Mouse (Mus musculus) neutrophil, adult 5-6 weeks (primary cell): ENCODE results near the gene Chp1. TPM values are rescaled to one million over a fixed set of nuclear protein-coding genes. Genes with fewer than 3 reads are reported as not detected.
"Not testable (repeated sequence)": the region's sequence is repeated elsewhere in the genome, so short reads cannot be mapped to it uniquely, and the experiment has no call there.

Experiments
- ATAC-seq: fragments of 151-379, 151-347 bp; 2 replicates; pipeline ENCODE4 v1.8.0; 2017; ENCODE audit warnings: mild to moderate bottlenecking, moderate TSS enrichment; ENCODE audit not compliant: insufficient number of reproducible peaks, poor library complexity, low FRiP score, severe bottlenecking; ENCODE audit errors: extremely low read depth
- total RNA-seq: library from RNA; stranded (forward); fragments of 200-1000 nt; gene quantifications from 2 replicates; pipeline ENCODE4 v1.2.3, GENCODE M21; 2017

Gene Chp1
- total RNA-seq, 1 experiment from 2014 or later = 172 TPM

DNA sequence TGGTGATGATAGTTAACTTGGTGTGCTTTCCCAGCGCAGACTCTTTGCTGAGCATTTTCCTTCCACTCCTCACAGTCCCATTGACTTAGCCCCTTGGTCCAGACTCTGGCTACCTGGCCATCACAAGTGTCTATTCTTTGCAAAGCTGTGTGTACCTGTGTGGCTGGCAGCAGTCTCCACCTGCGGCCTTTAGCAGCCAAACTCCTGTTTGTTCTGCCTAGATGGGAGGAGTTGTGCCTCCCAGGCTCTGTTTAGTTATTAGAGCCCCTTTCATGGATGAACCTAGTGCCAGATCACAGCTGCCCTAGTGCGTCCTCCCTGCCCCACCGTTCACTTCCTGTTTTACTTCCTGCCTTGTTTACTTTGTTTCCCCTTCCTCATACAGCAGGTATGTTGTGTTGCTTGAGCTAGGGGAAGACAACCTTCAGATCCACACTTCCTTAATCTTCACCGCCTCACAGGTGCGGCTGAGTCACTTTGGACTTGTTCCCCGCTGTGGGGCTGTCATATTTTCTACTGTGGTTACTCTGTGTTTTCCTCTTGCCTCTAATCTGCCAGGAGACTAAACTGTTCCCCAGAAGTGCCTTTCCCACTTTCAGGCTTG is 11.3 kb downstream of the Chp1 start:
- peak; percentile 92 for ATAC-seq

GRCm38 (mm10) chr2:119561794-119562193 is 14.3 kb downstream of the Chp1 start:
- no peak for ATAC-seq

DNA sequence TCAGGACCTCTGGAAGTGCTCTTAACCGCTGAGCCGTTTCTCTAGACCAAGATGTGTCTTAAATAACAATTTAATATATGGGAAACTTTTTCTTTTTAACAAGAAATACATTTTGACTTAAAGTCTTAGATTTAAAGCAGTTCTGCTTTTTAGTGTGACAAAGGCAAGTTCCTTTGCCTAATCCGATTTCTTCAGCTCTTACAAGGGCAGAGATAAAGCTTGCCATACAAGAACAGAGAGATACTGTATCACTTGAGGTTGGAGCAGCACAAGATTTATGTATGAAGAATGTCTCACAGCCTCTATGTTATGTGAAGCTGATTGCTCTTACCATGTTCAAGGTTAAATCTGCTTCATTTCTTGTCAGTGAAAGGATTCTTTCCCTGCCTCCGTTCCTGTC is 17.8 kb downstream of the Chp1 start:
- ATAC-seq = no peak

GRCm38 (mm10) chr2:119566182-119566855 is 18.8 kb downstream of the Chp1 start:
- ATAC-seq = no peak

DNA sequence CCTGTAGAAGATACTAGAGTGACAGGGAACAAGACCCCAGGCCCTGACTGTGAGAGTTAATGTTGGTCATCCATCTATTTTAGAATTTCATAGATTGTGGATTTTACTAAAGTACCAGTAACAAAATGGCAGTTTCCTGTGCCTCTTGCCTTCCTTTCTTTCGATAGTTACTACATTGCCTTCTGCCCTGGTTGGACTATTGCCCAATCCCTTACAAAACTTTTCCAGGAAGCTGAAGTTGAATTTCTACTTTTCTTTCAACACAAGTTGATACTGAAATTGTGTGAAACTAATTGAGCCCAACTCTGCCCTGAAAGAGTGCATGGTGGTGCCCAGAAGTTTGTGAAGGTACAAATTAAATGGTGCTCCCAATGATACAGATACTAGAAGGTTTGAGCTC is 25.0 kb downstream of the Chp1 start:
- no peak for ATAC-seq

- ATAC-seq = no peak
Measured at GRCm38 (mm10) chr2:119581571-119581970, 34.1 kb downstream of the Chp1 start.

GRCm38 (mm10) chr2:119583439-119583838 is 35.9 kb downstream of the Chp1 start:
- ATAC-seq = no peak

DNA sequence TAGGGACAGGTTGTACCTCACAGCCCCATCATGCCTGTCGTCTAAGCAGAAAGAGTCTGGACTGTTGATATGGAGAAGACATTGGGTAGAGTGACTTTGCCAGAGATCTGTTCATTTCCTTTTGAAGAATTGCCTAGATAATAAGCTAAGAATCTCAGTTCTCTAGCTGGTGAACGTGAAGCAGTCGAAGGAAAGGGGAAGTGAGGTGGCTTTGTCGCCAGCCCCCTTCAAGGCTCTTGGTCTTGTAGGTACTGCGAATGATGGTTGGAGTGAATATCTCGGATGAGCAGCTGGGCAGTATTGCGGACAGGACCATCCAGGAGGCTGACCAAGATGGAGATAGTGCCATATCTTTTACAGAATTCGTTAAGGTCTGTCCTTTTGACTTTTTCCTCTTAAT is 36.8 kb downstream of the Chp1 start:
- no peak for ATAC-seq

DNA sequence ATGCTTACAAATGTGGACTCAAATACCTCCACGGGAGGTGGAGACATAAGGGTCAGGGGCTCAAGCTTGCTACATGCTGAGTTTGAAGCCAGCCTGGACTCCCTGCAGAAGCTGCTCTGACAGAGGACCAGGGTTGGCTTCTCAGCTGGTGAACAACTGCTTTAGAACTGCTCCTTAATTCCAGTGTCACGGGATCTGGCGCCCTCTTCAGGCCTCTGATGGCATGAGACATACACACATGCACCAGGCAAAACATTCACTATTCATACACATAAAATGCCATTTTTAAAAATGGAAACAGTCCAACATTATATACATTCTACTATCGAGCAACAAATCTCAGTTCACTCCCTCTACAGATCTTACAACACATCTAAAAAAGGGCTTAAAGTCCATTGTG is 39.9 kb downstream of the Chp1 start:
- peak; percentile 84 for ATAC-seq

- ATAC-seq = no peak
Measured at GRCm38 (mm10) chr2:119591247-119591646, 43.8 kb downstream of the Chp1 start.

DNA sequence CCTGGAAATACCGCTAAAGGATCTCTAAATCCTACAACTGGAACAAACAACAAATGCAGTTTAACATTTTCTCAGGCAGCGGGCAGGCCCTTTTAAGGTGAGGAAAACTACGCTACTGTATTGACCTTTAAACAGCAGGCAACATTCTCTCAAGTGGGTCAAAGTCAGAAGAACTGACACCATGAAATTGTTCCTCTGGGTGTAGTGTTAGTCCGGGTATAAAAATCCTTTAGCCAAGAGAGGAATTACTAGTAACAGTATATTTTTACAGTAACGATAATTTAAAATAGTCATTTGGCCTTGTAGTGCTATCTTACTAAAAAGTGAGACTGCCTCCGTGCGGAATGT is 46.2 kb downstream of the Chp1 start:
- ATAC-seq = no peak

DNA sequence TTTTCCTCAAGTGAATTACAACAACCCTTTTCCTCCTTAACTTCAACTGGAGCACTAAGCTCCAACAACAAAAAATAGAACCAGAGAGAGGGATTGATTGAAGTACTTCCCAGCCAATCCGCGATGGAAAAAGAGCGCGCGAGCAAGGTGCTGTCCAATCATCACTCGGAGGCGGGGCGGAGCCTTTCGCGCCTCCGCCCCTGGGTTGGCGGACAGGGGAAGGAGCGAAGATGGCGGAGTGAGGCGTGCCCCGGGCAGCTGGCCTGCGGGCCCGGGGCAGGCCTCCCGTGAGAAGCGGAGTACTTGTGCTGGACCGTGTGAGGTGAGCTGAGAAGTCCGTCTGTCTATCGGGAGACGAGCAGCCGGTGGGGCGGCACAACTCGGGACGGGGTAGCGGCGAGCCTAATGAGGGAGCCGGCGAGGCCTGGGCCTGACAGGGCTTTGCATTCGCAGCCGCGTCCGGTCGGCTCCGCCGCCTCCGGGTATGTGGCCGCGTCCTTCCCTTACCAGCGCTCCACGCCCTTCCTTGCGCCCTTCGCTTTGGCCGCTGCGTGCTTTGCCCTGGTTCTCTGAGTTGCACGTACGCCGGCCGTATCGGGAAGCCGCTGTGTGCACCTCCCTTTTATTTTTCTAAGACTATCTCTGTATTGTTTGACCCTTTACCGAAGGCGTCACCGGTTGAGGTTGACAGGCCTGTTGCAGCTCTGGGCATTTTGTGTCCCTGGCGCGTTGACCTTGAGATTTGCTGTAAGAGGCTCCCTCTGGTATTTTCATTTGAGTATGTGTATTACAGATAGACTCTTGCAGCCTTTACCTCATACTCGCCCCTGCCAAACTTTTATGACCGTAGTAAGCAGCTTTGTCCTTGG is 46.9 kb downstream of the Chp1 start:
- ATAC-seq = peak; percentile 98

DNA sequence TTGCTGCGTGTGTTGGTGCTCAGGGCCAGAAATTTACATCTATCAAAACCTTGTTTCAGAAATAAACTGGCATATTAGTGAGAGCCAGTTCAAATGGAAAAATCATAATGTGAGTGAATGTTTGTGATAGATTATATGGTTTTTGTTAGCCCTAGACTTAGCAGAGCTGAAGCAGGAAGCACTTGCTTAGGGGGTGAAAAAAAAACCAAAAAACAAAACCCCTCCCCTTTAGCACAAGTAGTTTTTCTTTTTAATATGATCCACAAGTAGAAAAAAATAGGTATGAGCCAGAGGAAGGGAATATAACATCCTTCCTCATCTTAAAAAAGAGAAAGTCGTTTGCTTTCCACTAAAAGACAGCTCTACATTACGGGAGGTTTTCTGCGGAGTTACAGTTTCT is 47.8 kb downstream of the Chp1 start:
- no peak for ATAC-seq

GRCm38 (mm10) chr2:119596781-119597330 is 49.4 kb downstream of the Chp1 start:
- ATAC-seq = no peak

DNA sequence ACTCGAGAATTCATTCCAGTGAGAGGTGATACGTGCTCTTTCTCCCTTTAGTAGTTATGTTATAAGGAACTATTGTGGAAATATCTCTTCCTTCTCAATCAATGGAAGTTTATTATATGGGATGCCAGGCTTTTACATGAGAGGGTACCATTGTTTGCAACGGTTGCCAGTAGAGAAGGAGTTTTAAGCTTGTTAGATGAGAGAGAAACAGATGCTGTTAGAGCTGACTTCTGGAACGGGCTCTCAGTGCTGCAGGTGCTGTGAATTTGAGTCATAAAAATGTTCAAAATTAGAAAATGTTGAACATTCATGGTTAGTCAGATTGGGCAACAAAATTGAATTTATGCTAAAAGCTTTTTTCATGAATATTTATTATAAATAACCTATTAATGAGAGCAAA is 53.5 kb downstream of the Chp1 start:
- ATAC-seq = no peak

GRCm38 (mm10) chr2:119601575-119601974 is 54.1 kb downstream of the Chp1 start:
- not testable (repeated sequence) for ATAC-seq

DNA sequence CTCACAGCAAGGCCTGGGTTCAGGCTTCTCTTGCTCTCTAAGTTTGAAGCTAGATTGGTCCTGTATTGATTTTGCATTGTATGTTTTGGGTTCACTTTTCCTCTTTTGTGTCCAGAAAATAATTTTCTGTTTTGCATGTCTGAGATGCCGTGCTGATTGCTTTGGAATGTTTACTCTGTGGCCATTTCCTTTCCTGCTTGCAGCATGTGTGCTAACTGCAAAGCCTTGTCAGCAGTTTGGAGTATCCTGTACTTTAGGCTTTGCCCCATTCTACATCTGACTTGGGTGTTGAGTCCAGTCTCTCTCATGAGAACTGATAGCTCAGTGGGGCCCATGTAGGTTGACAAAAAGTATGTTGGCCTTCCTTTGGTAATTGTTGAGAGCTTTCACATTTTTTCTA is 55.0 kb downstream of the Chp1 start:
- ATAC-seq = no peak

DNA sequence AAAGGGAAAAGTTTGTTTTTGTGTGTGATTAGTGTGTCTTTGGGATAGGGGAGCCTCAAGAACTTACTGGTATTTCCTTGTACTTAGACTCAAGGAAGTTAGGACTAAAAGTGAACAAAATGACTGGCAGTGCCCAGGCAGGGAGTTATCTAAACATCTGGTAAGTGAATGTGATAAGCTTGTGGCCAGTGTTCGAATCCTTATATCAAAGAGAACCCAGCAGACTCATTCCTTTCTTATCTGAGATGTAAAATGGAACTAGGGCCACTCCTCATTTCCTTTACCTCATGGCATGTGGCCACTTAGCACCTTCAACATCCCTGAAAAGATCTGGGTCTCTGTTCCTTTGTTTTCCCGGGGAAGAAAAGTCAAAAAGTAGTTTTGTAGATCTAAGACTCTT is 56.4 kb downstream of the Chp1 start:
- no peak for ATAC-seq

DNA sequence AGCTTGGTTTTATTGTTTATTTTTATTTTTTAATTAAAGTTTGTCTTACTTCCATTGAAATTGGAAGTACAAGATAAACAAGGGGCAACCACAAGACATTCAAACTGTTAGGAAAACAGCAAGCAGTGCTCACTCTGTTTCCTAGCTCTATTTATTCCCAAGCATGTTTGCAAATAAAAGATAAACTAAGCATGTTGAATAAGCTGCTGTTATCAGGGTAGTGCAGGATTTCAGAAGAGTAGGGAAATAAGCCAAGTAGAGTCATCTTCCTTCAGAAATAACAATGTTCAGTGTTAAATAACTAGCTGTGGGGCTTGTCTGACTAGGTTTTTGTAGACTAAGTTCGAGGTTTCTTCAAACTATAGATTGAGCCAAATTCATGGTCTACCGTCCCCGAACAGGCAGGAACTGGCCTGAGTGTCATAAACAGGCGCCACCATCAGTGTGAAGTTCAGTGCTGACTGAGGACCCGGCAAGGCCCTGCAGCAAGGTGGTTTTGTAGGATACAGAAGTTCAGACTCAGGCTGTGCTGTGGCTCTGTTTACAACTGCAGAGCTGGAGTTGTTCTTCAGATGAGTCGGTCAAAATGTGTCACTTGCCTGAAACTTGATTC is 58.0 kb downstream of the Chp1 start:
- no peak for ATAC-seq
